Mouse (Mus musculus) stomach, embryonic 16.5 days (tissue): ENCODE data around the gene Atp11c. TPM values are rescaled to one million over a fixed set of nuclear protein-coding genes. Genes with fewer than 3 reads are reported as not detected.
A peak's percentile ranks its signal among the peaks of the same experiment; 100 is the strongest.

Experiments
- ATAC-seq: fragments of 200-750 bp; cut with Nextera tagmentation; 2 replicates; pipeline ENCODE4 v1.8.0; 2017; ENCODE audit warnings: moderate number of reproducible peaks, moderate TSS enrichment; ENCODE audit not compliant: insufficient read depth, low FRiP score
- H3K27ac ChIP-seq: fragments of 300-500 bp; sonication (generic); 2 replicates; pipeline ENCODE4 v1.5.1; 2014; ENCODE audit warnings: low read length
- H3K27me3 ChIP-seq: fragments of 300-500 bp; sonication (generic); 2 replicates; pipeline ENCODE4 v1.6.1; 2014; ENCODE audit warnings: low read length, control low read depth, mixed read lengths; ENCODE audit not compliant: control insufficient read depth, insufficient read depth
- H3K36me3 ChIP-seq: fragments of 300-500 bp; sonication (generic); 2 replicates; pipeline ENCODE4 v1.6.1; 2014; ENCODE audit warnings: low read length; ENCODE audit not compliant: control insufficient read depth, insufficient read depth
- H3K4me1 ChIP-seq: fragments of 300-500 bp; sonication (generic); 2 replicates; pipeline ENCODE4 v1.6.1; 2014; ENCODE audit warnings: low read length, control low read depth, mixed read lengths; ENCODE audit not compliant: control insufficient read depth, insufficient read depth
- H3K4me2 ChIP-seq: fragments of 300-500 bp; sonication (generic); 2 replicates; pipeline ENCODE4 v1.6.1; 2014; ENCODE audit warnings: low read depth, low read length, mixed read lengths
- H3K4me3 ChIP-seq: fragments of 300-500 bp; sonication (generic); replicated peaks from 2 replicates; pipeline ENCODE4 v1.5.1; 2014; ENCODE audit warnings: mild to moderate bottlenecking, low read length
- H3K9ac ChIP-seq: fragments of 300-500 bp; sonication (generic); 2 replicates; pipeline ENCODE4 v1.6.1; 2014; ENCODE audit warnings: low read length
- H3K9me3 ChIP-seq: fragments of 300-500 bp; sonication (generic); replicated peaks from 2 replicates; pipeline ENCODE4 v1.6.1; 2016; ENCODE audit warnings: low read length, control low read depth; ENCODE audit not compliant: control insufficient read depth
- WGBS: fragments of 180-500 bp; shearing (Covaris S2); extraction: QIAGEN DNeasy Blood & Tissue Kit; methylation state at CpG from one replicate; pipeline ENCODE4 v1.1.7; 2014; 5-methylcytosine and 5-hydroxymethylcytosine counted together
- polyA plus RNA-seq: library from polyadenylated mRNA; unstranded; fragments of >200 nt; fragmentation: Nextera tagmentation; extraction: Ambion mirVana; gene quantifications from 2 replicates; pipeline ENCODE4 v1.2.1, GENCODE M21; 2015

Gene Atp11c
- polyA plus RNA-seq, 1 experiment from 2014 or later = 6.6 TPM

DNA sequence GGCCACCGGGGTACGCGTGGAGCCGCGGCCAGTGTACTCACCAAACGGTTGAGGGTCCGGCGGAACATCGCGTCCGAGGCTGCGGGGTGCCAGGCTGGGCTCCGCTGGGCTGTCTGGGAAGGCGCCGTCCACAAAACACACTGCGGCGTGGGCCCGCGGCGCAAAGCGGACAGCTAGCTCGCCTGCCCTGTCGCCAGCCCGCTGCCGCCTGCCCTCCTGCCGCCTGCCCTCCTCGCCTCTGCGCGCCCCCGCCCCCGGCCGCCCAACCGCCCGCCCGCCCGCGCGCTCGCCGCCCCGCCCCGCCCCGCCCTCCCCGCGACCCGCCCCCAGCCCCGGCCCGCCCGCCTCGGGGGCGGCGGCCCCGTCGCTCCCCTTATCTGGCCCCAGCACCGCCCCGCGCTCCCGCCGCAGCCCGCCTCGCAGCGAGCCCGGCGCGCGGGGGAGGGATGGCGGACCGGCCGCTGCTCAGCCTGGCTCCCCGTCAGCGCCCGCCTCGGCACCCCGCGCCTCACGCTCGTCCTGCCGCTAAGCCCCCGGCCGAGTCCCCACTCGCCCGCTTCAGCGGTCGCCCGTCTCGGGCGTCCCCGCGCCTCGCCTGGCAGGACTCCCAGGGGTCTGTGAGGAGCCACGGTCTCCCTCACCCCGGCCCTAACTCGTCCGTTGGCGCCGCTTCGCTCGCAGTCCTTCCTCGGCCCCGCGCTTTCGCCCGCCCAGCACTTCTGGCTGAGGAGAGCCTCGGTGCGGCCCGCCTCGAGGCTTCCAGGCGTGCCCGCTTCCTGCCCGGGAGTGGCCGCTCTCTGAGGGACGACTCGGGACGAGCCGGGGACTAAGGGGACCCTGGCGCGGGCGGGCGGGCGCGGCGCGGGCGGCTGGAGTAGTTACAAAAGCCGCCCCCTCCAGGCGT lies 188.5 kb downstream of the Atp11c start:
- Histone ChIP-seq H3K36me3 (no peaks in the 10 kb centered on the region), H3K4me2 (peak overlapping the region; percentile 65), H3K4me3 (peak overlapping the region; percentile 65), H3K9me3 (no peaks in the 10 kb centered on the region), H3K9ac (peak overlapping the region; percentile 87), H3K4me1 (no peaks in the 10 kb centered on the region; the same call in 1 of the 2 replicates), H3K27ac (peak overlapping the region; percentile 94), H3K27me3 (no peaks in the 10 kb centered on the region)
- ATAC-seq = peak; percentile 89
- 23% methylated on average over 55 of the region's 126 CpGs for WGBS

DNA sequence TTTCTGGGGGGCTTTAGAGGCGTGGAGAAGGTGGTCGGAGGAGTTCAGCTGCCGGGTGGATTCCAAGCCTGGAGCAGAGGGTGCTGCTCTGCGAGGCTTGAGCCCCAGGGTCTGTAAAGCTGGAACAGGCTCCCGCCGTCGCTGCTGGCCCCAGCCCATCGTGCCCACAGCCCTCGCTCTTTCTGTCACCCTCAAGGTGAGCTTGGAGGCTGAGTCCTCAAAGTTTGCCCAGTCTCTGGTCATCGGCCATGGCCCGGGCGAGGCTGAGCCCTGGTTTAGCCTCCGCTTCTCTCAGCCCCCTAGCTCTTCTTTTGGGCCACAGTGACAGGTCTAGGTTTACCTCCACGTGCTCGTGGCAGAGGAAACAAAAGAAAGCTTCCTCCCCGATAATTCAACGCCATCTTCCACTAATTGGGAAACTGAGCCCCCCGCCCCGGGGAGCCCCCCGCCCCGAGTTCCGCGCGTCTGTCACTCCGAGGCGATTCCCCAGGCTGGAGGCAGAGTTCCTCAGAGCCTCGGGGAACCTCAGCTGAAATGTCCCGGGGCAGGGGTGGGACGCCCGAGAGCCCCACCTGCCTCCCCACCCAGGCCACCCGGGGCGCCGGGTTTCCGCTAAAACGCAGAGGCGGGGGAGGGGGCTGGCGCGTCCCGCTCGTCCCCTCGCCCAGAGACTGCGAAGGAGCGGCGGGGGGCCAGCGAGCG lies 189.3 kb downstream of the Atp11c start:
- no peak overlapping the region for H3K27ac ChIP-seq
- H3K36me3 ChIP-seq = no peaks in the 10 kb centered on the region
- peak overlapping the region; percentile 87 for H3K9ac ChIP-seq
- peak overlapping the region; percentile 65 for H3K4me3 ChIP-seq
- H3K9me3 ChIP-seq = no peaks in the 10 kb centered on the region
- WGBS = 17% methylated on average over 43 of the region's 46 CpGs
- H3K27me3 ChIP-seq = no peaks in the 10 kb centered on the region
- no peaks in the 10 kb centered on the region; the same call in 1 of the 2 replicates for H3K4me1 ChIP-seq
- H3K4me2 ChIP-seq = peak overlapping the region; percentile 65
- ATAC-seq = no peak

DNA sequence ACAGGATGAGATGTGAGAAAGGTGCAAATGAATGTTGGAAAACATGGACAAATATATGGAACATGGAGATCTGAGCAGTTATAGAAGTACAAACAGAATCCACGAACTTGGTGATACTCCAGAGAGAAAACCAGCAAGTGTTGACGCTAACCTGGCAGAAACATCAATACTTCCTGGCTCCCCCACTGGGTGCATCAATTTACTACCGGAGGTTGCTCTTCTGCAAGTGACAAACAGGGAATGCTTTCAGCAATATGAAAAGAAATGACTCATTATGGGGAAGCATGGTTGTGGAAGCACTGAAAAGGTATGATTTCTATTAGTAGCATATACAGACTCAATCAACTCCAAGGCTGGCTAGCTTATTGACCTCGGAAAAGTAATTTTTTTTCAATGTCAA lies 198.2 kb downstream of the Atp11c start:
- no peaks in the 10 kb centered on the region for H3K36me3 ChIP-seq
- H3K9ac ChIP-seq = no peak overlapping the region
- H3K27ac ChIP-seq = no peak overlapping the region
- 79% methylated on average over 4 of the region's 4 CpGs for WGBS
- no peaks in the 10 kb centered on the region for H3K9me3 ChIP-seq
- H3K27me3 ChIP-seq = no peaks in the 10 kb centered on the region
- no peaks in the 10 kb centered on the region for H3K4me1 ChIP-seq
- ATAC-seq = no peak
- H3K4me3 ChIP-seq = no peak overlapping the region
- no peak overlapping the region for H3K4me2 ChIP-seq

DNA sequence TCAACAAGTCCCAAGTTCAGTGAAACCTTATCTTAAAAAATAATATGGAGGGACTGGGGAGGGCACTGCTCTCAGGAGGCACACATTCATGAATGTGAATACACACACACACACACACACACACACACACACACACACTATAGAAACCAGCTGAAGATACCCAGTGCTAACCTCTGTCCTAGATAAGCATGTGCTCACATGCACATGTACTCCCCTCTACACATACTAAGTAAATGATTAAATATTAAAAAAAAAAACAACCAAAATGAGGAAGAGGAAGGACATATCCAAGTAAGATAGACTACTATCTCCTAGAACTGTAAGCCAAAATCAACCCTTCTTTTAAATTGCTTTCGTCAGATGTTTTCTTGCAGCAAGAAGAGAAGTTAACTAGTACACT lies 205.6 kb downstream of the Atp11c start:
- 86% methylated on average over 1 of the region's 1 CpGs for WGBS
- no peaks in the 10 kb centered on the region for H3K4me1 ChIP-seq
- no peaks in the 10 kb centered on the region for H3K27me3 ChIP-seq
- no peak overlapping the region for H3K4me2 ChIP-seq
- H3K9ac ChIP-seq = no peak overlapping the region
- no peaks in the 10 kb centered on the region for H3K36me3 ChIP-seq
- H3K9me3 ChIP-seq = no peaks in the 10 kb centered on the region
- no peak overlapping the region for H3K27ac ChIP-seq
- no peak for ATAC-seq
- no peak overlapping the region for H3K4me3 ChIP-seq

DNA sequence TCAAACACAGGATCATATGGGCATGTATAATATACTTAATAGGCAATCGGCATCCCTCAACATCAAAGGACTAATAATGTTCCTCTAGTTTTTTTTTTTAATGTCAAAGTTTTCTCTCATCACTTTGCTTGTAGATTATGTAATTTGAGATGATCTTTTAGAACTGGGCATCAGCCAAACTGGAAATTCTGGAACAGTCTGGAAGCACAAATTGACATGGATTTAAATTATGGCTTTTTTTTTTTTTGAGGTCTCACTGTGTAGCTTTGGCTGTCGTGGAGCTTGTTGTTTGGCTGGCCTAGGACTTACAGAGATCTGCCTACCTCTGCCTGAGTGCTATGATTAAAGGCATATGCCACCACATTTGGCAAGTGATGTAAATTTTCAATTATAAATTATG lies 210.8 kb downstream of the Atp11c start:
- H3K9ac ChIP-seq = no peak overlapping the region
- H3K4me2 ChIP-seq = no peak overlapping the region
- no peaks in the 10 kb centered on the region for H3K4me1 ChIP-seq
- no peak overlapping the region for H3K27ac ChIP-seq
- no peaks in the 10 kb centered on the region for H3K27me3 ChIP-seq
- WGBS = 53% methylated on average over 2 of the region's 2 CpGs
- ATAC-seq = no peak
- no peaks in the 10 kb centered on the region for H3K36me3 ChIP-seq
- H3K9me3 ChIP-seq = no peaks in the 10 kb centered on the region
- H3K4me3 ChIP-seq = no peak overlapping the region

DNA sequence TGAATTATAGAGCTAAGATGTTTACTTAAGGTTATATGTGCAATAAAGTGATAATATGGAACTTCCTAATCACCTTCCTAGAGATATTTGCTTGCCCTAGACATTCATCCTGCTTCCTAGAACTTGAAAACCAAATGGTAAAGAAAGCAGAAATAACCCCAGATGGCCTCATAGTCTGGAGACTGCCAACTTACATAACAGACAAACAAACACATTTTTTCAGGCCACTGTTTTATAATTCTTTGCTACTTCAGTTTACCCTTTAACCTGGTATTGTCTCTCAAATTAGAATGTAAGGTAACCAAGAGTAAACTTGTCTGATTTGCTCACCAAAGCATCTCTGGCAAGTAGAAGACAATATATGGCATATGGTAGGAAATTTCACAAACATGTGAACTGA lies 212.1 kb downstream of the Atp11c start:
- Histone ChIP-seq H3K4me1 (no peaks in the 10 kb centered on the region), H3K36me3 (no peaks in the 10 kb centered on the region), H3K4me3 (no peak overlapping the region), H3K9me3 (no peaks in the 10 kb centered on the region), H3K27ac (no peak overlapping the region), H3K4me2 (no peak overlapping the region), H3K9ac (no peak overlapping the region), H3K27me3 (no peaks in the 10 kb centered on the region)
- ATAC-seq = no peak

DNA sequence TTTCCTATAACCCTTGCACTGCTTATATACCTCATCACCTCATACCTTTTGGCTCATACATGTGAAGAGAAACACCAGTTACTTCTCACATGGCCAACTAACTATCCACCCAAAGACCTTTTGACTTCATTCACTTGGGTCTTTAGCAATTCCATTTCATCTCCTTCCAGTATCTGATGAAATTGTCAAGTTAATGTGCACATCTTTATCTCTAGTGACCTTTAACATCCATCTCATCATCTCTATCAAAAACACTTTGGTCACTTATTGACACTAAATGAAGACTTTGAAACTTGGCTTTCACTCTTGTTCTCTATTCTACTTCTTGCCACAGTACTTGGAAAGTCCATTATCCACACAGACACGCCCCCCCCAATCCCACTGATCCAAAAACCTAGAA lies 243.8 kb downstream of the Atp11c start:
- Histone ChIP-seq H3K36me3 (no peaks in the 10 kb centered on the region), H3K27ac (no peak overlapping the region), H3K9me3 (no peaks in the 10 kb centered on the region), H3K27me3 (no peaks in the 10 kb centered on the region), H3K9ac (no peak overlapping the region), H3K4me1 (no peaks in the 10 kb centered on the region), H3K4me3 (no peak overlapping the region), H3K4me2 (no peak overlapping the region)
- WGBS = 67% methylated on average over 1 of the region's 1 CpGs
- ATAC-seq = no peak

DNA sequence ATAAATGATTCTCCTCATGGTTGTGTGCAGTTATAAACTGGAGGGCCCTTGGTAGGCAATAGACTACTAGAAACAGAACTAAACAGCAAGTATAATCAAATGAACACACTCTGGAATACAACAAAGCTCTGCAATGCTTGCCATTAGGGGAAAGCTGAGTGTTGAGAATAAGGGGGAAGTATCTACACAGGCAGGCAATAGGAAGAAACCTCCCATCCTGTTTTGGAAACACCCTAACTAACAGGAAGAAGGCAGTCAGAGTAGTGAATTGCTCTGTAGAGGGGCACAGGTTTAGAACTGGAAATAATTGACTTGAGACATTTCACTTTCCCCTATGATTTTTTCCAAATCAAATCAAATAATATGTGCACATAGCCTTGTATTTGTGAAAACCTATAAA lies 247.1 kb downstream of the Atp11c start:
- Histone ChIP-seq H3K36me3 (no peaks in the 10 kb centered on the region), H3K27me3 (no peaks in the 10 kb centered on the region), H3K4me1 (no peaks in the 10 kb centered on the region), H3K27ac (no peak overlapping the region), H3K9me3 (no peaks in the 10 kb centered on the region), H3K4me2 (no peak overlapping the region), H3K9ac (no peak overlapping the region), H3K4me3 (no peak overlapping the region)
- ATAC-seq = no peak

DNA sequence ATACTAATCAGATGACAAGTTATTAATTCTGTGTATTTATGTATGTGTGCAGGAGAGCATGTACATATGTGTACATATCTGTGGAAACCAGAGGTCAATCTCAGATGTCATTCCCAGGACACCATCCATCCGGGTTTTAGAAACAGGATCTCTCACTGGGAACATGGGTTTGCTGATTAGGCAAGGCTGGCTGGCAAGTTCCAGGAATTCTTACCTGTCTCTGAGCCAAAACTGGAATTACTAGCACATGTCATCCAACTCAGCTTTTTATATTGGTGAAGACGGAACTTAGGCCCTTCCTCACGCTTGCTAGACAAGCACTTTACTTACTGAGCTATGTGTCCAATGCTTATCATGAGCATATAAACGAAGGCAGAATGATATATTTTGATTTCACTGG lies 247.5 kb downstream of the Atp11c start:
- no peak overlapping the region for H3K9ac ChIP-seq
- H3K4me2 ChIP-seq = no peak overlapping the region
- H3K4me3 ChIP-seq = no peak overlapping the region
- H3K36me3 ChIP-seq = no peaks in the 10 kb centered on the region
- no peaks in the 10 kb centered on the region for H3K9me3 ChIP-seq
- no peak overlapping the region for H3K27ac ChIP-seq
- ATAC-seq = no peak
- H3K4me1 ChIP-seq = no peaks in the 10 kb centered on the region
- WGBS = 73% methylated on average over 4 of the region's 4 CpGs
- H3K27me3 ChIP-seq = no peaks in the 10 kb centered on the region
